Mouse (Mus musculus) splenic B cell, adult 2 months (primary cell): ENCODE data around the gene Erc1.
A peak's percentile ranks its signal among the peaks of the same experiment; 100 is the strongest.

Experiments used
- DNase-seq: peaks from one replicate; pipeline ENCODE4 v3.0.0-alpha.2; 2011; ENCODE audit warnings: low read depth, low spot score
- H3K27me3 ChIP-seq: 2 replicates; pipeline ENCODE4 v1.6.1; 2012; ENCODE audit warnings: mild to moderate bottlenecking, low read length, moderate library complexity, mixed read lengths; ENCODE audit not compliant: control insufficient read depth, poor library complexity, insufficient read depth, severe bottlenecking
- H3K36me3 ChIP-seq: 2 replicates; pipeline ENCODE4 v1.6.1; 2012; ENCODE audit warnings: mild to moderate bottlenecking, low read length, moderate library complexity, mixed read lengths; ENCODE audit not compliant: control insufficient read depth, poor library complexity, insufficient read depth, severe bottlenecking

The Erc1 gene

DNA sequence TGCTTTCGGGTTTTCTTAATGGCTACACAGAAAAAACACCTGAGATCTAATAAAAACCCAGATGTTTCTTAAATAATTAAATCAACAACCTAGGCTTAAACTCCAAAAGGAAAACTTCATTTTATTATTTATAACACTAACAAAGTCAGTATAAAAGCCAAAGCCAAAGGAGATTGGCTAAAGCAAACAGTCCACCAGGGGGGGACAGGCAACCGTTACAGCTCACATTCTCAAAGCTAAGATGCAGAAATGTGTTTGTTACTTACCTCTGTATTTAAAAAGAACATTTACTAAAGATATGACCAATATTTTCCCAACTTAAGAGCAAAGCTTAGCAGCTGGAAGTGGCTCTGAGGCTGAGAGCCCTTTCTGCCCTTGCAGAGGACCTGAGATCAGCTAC is 89.5 kb downstream of the Erc1 start:
- Histone ChIP-seq H3K36me3 (no peaks in the 10 kb centered on the region), H3K27me3 (no peaks in the 10 kb centered on the region)
- DNase-seq: no peak

DNA sequence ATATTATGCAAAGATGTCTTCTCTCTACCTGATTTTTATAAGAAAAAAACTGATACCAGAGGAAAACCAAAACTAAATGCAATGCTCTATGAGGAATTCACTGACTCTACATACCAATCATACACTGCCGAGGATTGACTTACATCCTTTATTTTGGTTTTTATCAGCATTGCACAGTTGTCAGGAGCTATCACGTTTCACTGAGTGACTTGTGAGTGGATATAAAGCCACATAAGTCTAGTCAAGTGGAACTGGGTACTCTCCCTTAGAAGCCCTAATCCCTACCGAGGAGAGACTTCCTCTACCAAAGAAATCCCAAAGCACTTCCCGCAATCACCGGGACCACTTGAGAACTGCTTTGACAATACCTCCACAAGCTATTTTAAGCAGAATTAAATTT is 90.2 kb downstream of the Erc1 start:
- H3K36me3 ChIP-seq: no peaks in the 10 kb centered on the region
- no peak for DNase-seq
- no peaks in the 10 kb centered on the region for H3K27me3 ChIP-seq

DNA sequence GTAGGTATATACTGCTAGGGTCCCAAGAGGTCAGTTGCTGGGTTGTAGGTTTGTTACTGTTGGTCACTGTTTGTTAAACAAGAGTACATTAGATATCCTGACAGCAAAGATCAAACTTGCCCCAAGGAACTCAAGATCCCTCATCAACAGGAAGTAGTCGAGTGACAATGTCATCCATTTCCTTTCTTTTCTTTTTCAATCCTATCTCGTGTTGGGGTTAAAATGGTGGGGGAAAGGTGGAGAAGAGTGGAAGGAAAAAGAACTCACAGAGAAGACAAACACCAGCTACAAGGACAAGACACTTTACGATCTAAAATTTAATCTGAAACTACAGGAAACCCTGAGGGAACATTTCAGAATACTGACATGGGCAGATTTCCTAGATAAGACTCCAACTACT is 92.1 kb downstream of the Erc1 start:
- no peak for DNase-seq
- H3K36me3 ChIP-seq: no peaks in the 10 kb centered on the region
- H3K27me3 ChIP-seq: no peaks in the 10 kb centered on the region

DNA sequence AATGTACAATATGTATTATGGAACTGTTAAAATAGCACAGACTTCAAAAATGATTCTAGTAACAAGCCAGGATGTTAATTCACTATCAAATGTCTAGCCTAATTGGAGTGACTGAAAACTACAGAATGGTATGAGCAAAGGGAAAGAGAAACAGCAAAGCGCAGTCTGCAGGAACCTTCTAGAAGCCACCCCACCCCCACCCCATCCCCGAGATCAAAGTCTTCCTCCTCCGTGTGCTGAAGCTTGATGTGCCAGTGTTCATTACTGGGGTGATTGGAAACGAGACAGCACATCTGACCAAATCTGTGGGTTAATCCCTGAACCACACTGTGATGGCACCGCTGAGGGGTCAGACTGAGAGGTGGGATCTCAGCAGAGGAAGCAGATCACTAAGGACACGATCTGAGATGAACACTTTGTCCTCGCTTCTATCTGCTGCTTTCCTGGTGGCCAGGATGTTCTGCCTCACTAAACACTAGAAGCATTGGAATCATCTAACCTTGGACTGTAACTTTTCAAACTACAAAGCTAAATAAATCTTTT is 98.8 kb downstream of the Erc1 start:
- no peaks in the 10 kb centered on the region for H3K27me3 ChIP-seq
- H3K36me3 ChIP-seq: no peaks in the 10 kb centered on the region
- no peak for DNase-seq

DNA sequence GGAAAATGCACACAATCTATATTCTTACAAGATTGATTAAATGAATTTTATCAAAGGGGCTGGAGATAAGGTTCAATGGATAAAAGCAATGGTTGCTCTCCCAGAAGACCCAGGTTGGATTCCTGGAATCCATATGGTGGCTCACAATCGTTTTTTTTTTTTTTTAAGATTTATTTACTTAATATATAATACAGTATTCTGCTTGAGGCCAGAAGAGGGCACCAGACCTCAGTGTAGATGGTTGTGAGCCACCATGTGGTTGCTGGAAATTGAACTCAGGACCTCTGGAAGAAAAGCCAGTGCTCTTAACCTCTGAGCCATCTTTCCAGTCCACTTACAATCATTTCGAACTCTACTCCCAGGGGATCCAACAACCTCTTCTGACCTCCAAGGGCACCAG is 106.1 kb downstream of the Erc1 start:
- Histone ChIP-seq H3K36me3 (no peaks in the 10 kb centered on the region), H3K27me3 (no peaks in the 10 kb centered on the region)
- peak; percentile 12 for DNase-seq

DNA sequence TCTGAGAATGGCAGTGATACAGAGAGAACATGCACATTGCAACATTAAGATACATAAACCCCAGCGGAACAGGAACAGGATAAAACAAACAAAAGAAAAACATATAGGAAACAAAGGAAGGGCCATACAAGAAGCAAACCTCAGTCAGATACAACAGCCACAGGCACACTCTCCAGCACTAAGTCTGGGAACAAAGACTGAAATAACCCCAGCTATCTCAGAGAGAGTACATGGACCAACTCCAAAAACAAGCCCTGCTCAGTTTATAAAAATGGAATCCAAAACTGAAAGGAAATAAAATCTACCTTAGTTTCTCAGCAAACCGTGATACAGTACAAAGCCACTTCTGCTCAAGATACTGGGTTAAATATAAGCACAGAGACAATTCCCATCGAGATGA is 107.4 kb downstream of the Erc1 start:
- Histone ChIP-seq H3K27me3 (no peaks in the 10 kb centered on the region), H3K36me3 (no peaks in the 10 kb centered on the region)
- DNase-seq: no peak

DNA sequence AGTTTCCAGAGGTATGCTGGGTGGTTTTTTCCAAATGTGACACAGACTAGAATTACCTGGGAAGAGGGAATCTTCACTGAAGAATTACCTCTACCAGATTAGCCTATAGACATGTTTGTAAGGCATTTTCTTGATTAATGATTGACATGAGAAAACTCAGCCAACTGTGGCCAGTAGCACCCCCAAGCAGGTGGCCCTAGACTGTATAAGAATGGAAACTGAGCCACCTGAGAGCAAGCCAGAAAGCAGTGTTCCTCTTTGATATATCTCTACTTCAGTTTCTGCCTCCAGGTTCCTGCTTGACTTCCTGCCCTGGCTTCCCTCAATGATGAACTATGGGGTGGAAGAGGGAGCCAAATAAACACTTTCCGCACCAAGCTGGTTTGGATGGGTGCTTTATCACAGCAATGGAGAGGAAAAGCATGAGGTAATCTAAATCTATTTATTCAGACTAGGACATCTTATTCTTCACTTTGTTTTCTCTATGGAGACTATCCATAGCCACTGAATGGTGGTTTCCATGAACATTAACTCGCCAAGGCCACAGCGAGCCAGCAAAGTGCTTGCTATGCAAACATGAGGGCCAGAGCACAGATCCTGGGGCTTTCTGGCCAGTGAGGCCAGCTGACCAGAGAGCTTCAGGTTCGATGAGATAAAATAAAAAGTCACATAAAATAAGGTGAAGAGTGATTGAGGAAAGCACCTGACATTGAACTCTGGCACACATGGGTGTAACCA is 109.2 kb downstream of the Erc1 start:
- H3K27me3 ChIP-seq: no peaks in the 10 kb centered on the region

DNA sequence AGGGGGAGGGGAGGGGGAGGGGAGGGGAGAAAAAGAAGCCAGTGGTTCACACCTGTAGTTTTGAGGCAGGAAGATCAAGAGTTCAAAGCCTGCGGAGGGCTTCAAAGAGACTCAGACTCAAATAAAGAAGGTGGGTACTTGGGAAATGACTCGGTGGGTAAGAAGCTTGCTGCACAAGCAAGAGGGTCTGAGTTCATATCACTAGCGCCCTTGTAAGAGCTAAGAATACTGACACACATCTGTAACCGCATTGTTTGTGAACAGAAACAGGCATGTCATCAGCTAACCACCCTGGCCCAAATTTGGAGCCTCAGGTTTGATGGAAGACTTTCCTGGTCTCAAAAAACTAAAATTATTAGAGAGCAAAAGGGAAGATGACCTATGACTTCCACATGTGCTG is 110.3 kb downstream of the Erc1 start:
- no peaks in the 10 kb centered on the region for H3K27me3 ChIP-seq
- no peak for DNase-seq
- H3K36me3 ChIP-seq: no peaks in the 10 kb centered on the region

More for the DNA sequence above, 109.2 kb downstream of the Erc1 start:
- H3K36me3 ChIP-seq: no peaks in the 10 kb centered on the region
- no peak for DNase-seq

DNA sequence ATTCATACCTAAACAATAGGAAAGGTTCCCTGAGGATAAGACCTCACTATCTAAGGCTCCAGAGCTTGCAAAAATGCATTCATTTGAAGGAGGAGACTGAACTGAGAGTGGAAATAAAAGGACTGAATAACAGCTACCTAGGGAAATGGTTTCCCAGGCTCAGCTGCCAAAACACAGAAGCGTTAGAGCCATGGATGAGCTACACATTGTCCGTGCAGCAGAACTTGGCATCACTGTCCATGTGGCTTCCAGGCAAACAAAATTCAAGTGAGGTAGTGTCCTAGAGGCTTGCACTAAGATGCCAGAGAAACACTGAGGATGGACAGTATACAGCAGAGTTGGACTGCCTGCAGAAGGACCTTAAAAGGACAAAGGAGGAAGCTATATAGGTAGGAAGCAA is 112.0 kb downstream of the Erc1 start:
- Histone ChIP-seq H3K36me3 (no peaks in the 10 kb centered on the region), H3K27me3 (no peaks in the 10 kb centered on the region)
- DNase-seq: no peak

DNA sequence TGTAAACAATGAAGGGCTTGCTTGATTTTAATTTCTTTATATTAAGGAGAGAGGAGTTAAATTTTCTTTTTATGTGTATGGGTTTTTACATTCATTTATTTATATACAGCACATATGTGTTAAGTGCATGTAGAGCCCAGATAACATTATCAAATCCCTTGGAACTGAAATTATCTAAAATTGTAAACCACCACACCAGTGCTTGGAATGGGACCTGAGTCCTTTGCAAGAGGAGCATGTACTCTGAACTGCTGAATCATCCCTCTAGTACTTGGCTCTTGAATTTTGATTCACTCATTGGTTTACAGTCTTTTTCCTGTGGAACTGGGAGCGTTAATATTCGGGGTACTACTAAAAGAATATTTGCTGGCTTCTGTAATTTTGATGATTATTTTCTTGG is 116.8 kb downstream of the Erc1 start:
- Histone ChIP-seq H3K36me3 (no peaks in the 10 kb centered on the region), H3K27me3 (no peaks in the 10 kb centered on the region)
- no peak for DNase-seq

DNA sequence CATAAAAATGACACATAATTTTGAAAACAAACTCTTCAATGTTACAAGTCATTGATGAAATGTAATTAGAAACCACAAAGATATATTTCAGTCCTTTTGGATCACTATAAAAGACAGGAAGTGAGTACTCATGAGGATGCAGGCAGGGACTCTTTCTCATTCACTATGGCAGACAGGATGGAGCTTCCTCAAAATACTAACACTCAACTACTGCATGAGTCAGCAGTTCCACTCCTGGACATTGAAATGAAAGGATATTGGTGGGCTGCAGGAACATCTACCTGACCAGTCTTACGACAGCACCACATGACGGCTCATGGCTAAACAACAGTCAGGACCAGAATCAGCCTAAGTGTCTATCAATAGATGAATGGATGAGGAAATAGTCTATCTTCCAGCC is 132.7 kb downstream of the Erc1 start:
- Histone ChIP-seq H3K27me3 (no peaks in the 10 kb centered on the region), H3K36me3 (no peaks in the 10 kb centered on the region)
- no peak for DNase-seq

DNA sequence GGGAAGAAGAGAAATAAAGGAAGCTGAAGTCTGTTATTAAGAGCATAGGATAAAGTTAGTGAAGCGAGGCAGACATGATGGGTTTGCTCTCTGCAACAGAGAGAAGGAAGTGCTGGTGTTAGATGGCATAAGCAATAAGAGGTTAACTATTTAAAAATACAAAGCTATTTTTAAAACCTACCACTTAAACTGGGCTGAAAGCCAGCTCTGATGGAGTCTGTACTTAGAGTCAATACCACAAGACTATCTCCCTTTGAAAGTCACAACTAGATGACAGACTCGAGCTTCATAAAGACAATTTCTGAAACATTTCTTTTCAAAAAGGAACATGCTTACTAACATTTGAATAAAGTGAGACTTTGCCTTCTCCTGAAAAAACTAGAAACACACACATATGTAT is 134.0 kb downstream of the Erc1 start:
- DNase-seq: no peak
- H3K27me3 ChIP-seq: no peaks in the 10 kb centered on the region
- H3K36me3 ChIP-seq: no peaks in the 10 kb centered on the region

DNA sequence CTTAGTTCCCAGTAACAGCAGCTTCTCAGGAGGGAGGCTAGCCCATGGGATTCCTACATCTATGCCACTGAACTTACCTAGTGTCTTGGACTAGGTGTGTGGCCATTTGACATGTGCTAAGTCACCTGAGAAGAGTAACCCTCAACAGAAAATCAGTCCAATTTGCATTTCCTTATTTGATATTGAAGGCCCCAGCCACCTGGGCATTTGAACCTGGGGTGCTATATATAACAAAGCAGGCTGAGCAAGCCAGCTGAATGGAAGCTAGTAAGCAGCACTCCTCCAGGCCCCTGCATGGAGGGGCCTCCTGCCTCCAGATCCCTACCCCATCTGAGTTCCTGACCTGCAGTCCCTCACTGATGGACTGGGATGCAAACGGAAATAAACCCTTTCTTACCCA is 135.5 kb downstream of the Erc1 start:
- H3K36me3 ChIP-seq: no peaks in the 10 kb centered on the region
- no peak for DNase-seq
- no peaks in the 10 kb centered on the region for H3K27me3 ChIP-seq

DNA sequence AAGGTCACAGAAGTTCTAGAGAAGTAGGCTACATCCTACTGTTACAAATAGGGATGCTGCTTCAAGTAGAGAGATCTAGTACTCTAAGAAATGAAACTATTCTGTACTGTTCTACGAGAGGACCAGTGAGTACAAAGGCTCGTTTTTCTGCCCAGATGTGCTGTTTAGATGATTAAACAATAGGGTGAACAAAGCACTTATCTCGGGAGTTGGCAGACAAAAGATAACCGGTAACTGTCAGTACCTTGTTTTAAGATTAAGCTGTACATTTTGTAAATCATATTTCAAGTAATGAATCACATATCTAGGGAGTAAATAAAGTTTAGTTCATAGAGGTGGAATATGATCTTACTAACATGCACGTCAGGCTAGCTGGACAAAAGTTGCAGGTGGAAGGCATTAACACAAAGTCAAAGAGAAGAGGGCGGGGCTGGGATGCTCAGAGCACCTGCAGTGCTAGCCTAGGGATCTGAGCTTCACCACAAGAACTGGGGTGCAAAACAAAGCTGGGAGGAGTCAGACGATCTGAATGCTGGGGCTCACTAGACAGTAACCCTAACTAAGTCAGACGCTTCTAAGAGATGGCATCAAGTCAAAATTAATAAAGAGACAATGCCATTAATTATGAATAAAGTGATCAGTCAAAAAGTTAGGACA is 136.2 kb downstream of the Erc1 start:
- Histone ChIP-seq H3K27me3 (no peaks in the 10 kb centered on the region), H3K36me3 (no peaks in the 10 kb centered on the region)
- DNase-seq: no peak

DNA sequence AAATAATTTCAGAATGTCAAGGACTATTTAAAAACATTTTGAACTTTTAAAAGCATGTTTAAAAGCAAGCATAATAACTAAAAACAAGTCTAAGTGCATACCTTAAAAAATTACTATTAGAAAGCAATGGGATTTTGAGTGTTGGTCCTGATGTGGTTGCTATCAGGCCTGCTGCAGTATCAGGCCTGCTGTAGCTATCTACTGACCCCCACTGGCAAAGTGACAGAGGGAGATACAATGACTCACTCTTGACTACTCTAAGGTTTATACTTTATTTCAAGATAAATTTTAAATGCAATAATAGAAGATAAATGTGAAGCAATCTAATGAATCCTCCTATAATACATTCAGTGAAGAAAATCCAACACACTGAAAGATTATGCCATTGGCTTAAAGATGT is 138.4 kb downstream of the Erc1 start:
- no peaks in the 10 kb centered on the region for H3K27me3 ChIP-seq
- H3K36me3 ChIP-seq: no peaks in the 10 kb centered on the region
- DNase-seq: no peak
